Mouse (Mus musculus) testis, postnatal 14 days (tissue): ENCODE measurements around the gene Sox6.

Experiments
- DNase-seq: peaks from one replicate; pipeline ENCODE4 v3.0.0; 2021; ENCODE audit warnings: low spot score

The Sox6 gene

DNA sequence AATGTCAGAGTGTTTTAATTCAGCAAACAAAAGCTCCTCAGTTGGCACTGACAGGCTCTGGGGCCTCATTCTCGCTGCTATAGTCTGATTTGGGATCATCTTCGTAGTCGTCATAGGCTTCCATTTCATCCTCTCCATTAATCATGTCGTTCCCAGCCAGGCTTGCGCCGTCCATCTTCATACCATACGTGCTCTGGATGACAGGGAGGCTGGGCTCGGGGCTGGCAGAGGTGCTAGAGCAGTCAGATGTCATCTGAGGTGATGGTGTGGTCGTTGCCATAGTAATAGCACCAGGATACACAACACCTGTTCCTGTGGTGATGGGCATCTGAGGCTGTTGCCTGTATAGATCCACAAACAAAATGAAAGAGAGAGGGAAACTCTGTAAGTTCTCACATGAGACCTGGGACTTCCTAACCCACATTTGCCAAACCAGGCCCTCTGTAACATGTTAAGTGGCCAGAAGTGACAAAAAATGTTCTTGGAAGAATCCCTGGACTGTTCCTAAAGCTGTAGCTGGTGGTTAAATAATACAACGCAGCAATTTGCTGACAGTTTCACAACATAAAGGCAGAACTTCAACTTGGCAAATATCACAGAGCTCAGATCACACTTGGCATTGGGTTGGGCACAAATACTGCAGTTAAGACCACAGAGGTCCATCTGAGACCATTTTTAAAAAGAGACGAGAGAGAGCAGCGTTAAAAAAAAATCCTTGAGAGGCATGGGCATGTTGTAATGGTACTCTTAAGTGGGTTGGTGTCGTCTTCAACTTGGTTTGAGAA, 561.5 kb downstream of the Sox6 start:
- DNase-seq = no peak

DNA sequence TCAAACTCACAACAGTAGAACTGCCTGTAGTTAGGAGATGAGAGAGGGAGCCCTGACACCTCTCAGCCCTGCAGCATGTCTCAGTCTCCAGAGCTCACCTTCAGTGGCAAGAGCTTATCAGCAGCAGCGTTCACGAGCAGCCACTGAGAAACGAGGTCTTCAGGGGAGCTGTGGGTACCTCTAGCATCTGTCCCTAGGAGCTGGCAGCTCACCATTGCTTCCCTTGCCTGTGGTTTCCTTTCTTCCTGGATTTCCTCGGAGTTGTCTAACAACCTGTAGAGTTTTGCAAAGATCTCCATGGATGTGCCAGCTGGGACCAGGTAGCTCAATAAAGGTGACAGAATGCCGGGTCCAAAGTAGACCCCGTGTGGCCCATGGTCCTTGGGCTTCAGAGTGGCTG, 563.4 kb downstream of the Sox6 start:
- no peak for DNase-seq

GRCm38 (mm10) chr7:115474115-115474514, 564.5 kb downstream of the Sox6 start:
- no peak for DNase-seq

DNA sequence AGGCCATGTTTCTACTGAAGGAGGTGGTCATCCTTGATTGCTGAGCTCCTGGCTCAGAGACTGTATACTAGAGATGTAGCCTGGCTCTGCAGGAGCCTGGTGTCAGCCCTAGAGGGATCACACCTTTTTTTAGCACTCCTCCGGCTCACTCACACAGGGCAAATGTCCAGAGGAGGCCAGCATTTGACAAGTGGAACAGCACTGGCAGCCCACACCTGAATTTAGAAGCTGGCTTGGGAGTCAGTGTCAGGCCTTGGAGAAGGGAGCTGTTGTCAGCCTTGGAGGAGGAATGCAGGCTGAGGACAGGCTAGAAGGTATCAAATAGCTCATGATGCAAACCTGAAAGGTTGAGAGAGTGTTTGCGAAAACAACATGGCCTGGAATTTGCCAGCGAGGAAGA, 565.7 kb downstream of the Sox6 start:
- DNase-seq = no peak

GRCm38 (mm10) chr7:115471521-115471920, 567.1 kb downstream of the Sox6 start:
- DNase-seq = no peak

GRCm38 (mm10) chr7:115466811-115467210, 571.8 kb downstream of the Sox6 start:
- no peak for DNase-seq

- no peak for DNase-seq
These were observed 575.2 kb downstream of the Sox6 start for GRCm38 (mm10) chr7:115463367-115463766.

- no peak for DNase-seq
These were observed 576.3 kb downstream of the Sox6 start for GRCm38 (mm10) chr7:115462276-115462675.

GRCm38 (mm10) chr7:115454988-115455387, 583.6 kb downstream of the Sox6 start:
- no peak for DNase-seq

GRCm38 (mm10) chr7:115453713-115454073, 584.9 kb downstream of the Sox6 start:
- DNase-seq = no peak

GRCm38 (mm10) chr7:115453042-115453712, 585.4 kb downstream of the Sox6 start:
- peak; percentile 82 for DNase-seq

- DNase-seq = no peak
These were observed 588.0 kb downstream of the Sox6 start for GRCm38 (mm10) chr7:115450431-115451195.

DNA sequence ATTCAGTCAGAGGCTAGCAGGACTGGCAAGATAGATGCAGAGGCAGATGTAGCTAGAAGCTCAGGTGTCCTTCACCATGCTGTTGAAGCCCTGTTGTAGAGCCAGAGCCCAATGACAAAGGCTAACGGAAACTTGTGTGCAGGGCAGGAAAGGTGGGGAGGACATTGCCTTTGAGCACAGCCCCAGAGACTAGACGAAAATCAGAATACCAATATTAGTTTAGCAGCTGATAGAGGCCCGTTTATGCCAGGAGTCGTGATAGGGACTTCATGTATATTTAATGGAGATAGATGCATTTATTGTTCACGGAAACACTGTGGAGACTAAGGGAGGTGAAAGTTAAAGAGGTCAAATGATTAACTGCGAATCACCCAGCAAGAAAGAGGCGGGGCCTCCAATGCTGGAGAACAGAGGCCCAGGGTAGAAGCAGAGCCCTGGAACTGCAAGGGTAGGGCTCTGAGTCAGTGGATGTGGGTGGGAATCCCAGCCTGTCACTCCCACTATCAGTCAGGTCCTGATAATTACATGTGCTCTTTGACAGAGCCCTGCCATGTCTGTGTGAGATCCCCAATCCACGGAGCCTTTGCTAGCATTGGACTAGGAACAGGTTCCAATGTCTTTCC, 590.1 kb downstream of the Sox6 start:
- DNase-seq = no peak

DNA sequence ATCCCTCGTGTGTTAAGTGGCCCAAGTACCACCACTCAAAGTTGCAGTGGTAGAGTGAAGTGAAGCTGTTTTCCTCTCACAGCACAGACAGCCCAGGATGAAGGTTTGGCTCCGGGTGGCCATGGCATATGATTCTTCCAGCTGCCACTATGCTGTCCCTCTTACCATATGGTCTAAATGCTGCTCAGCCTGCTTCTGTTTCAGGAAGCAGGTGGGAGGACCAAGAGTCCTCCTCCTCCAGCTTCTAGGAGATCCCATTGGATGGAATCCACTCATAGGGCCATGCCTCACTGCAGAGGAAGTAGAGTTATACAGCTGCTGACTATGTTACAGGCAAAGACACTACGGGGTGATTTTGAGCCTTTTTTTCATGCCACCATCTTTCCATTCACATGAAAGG, 591.5 kb downstream of the Sox6 start:
- DNase-seq = no peak

GRCm38 (mm10) chr7:115446481-115447016, 592.0 kb downstream of the Sox6 start:
- no peak for DNase-seq

DNA sequence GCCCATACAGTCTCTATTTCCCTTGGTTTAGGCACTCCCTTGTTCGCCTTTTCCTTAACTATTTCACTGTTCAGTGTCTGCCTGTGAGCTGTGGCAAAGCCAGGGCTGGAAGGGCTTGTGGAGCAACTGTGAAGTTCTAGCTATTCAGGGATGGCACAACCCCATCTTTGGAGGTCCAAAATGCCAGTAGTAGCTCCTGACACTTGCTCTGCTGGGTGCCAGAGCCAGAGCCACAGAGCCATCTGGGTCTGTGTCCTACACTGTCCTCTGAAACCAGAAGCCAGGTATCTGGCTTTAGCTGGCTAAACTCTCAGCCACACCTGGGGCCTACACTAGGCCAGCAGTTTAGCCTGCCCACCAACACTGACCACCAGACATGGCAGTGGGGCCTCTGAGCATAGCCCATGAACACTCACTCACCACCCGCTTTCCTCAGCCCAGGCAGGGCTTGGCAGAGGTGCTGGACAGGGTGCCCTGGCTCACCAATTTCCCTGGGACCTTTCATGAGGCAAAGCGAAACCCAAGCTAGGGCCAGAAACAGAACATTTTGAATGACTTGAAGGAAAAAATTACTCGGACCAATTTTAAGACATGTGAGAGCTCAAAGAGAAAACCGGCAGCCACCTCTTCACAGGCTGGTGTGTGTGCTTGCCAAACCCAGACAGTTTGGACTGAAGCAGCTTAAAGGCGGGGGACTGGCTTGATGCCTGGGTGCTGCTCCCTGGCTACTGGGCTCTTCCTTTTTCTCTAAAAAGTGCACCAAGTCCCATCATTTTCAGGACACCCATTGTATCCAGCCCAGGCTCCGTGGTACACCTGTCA, 612.2 kb downstream of the Sox6 start:
- DNase-seq = no peak

GRCm38 (mm10) chr7:115422828-115423227, 615.8 kb downstream of the Sox6 start:
- DNase-seq = no peak

GRCm38 (mm10) chr7:115420960-115421359, 617.6 kb downstream of the Sox6 start:
- no peak for DNase-seq
